Mouse (Mus musculus) spleen, adult 2 months (tissue): ENCODE measurements at regions not wholly inside any gene's neighbourhood (a gene's known extent, or its start where the extent isn't known, plus 50 kb on each side); places are given as distances from the start of the nearest gene placed in this dataset.

Source experiments
- DNase-seq, 2 experiments: peaks; one replicate each; pipeline versions ENCODE4 v3.0.0 to v3.0.0-alpha.2; 2012 to 2021; ENCODE audit warnings: low spot score in 2 of 2, low read depth in 1 of 2
- H3K27ac ChIP-seq: fragments of 200-500 bp; 2 replicates; pipeline ENCODE4 v1.5.1; 2012; ENCODE audit warnings: low read length, inconsistent platforms; ENCODE audit not compliant: insufficient read depth
- H3K27me3 ChIP-seq: fragments of 200-500 bp; 2 replicates; pipeline ENCODE4 v1.6.1; 2012; ENCODE audit warnings: mild to moderate bottlenecking, moderate library complexity, low read length, inconsistent platforms; ENCODE audit not compliant: control insufficient read depth, insufficient read depth
- H3K36me3 ChIP-seq: fragments of 200-500 bp; 2 replicates; pipeline ENCODE4 v1.6.1; 2012; ENCODE audit warnings: mild to moderate bottlenecking, low read length, inconsistent platforms; ENCODE audit not compliant: control insufficient read depth, insufficient read depth
- H3K4me1 ChIP-seq: fragments of 200-500 bp; 2 replicates; pipeline ENCODE4 v1.6.1; 2011; ENCODE audit warnings: inconsistent platforms; ENCODE audit not compliant: control insufficient read depth, insufficient read depth, insufficient read length
- H3K4me3 ChIP-seq: fragments of 200-500 bp; 2 replicates; pipeline ENCODE4 v1.5.1; 2011; ENCODE audit warnings: mild to moderate bottlenecking, inconsistent platforms; ENCODE audit not compliant: insufficient read depth, insufficient read length; ENCODE audit errors: extremely low read depth
- CTCF ChIP-seq: fragments of 200-500 bp; IDR thresholded peaks from 2 replicates; pipeline ENCODE4 v1.5.1; 2011; ENCODE audit warnings: mild to moderate bottlenecking, inconsistent platforms; ENCODE audit not compliant: insufficient read depth, insufficient read length, insufficient replicate concordance; ENCODE audit errors: extremely low read depth
- POLR2A ChIP-seq: fragments of 200-500 bp; IDR thresholded peaks from 2 replicates; pipeline ENCODE4 v1.6.1; 2011; ENCODE audit warnings: low read depth, low read length, inconsistent platforms
- WGBS: fragments of 180-500 bp; shearing (Covaris S2); methylation state at CpG from one replicate; pipeline ENCODE4 v1.1.7; 2018; 5-methylcytosine and 5-hydroxymethylcytosine counted together

DNA sequence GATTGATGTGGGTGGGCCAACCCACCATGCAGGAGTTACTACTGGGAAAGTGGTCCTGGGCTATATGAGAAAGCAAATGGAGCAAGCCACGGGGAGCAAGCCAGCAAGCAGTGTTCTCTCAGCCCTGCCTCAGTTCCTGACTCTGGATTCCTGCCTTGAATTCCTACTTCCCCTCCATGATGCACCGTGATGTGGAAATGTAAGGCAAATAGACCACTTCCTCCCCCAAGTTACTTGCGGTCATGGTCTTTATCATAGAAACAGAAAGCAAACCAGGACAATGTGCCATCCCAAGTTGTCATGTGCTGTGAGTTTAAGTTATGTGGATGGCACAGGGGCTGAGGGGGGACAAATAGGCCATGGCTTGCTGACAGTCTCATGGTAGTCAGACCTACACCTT is 139.5 kb downstream of the Snx10 start:
- TF ChIP-seq CTCF (no peak), POLR2A (no peak)
- Histone ChIP-seq H3K27ac (no peak overlapping the region), H3K4me1 (no peaks in the 10 kb centered on the region), H3K36me3 (no peaks in the 10 kb centered on the region), H3K4me3 (no peak overlapping the region), H3K27me3 (no peaks in the 10 kb centered on the region)
- 79% methylated on average over 3 of the region's 3 CpGs for WGBS
- DNase-seq: no peak

DNA sequence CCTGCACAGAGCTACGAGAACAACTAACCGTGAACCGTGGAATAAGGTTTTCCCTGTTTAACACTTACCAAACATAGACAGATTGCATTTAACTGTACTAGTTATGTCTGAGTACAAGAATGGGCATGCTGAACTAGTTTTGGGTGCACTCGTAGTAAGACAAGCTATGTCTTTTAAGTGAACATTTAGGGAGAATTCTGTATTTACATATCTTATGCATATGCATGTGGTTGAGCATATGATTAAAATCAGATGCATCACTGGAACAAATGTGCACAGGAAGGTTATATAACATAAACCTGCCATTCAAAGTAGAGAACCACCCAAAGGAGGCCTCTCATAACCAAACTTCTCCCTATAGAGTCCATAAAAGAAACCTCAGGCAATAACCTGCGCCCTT is 140.3 kb downstream of the Snx10 start:
- TF ChIP-seq CTCF: no peak
- no peak for TF ChIP-seq POLR2A
- DNase-seq: no peak
- H3K4me1 ChIP-seq: no peaks in the 10 kb centered on the region
- no peaks in the 10 kb centered on the region for H3K27me3 ChIP-seq
- H3K4me3 ChIP-seq: no peak overlapping the region
- H3K27ac ChIP-seq: no peak overlapping the region
- 91% methylated on average over 5 of the region's 5 CpGs for WGBS
- no peaks in the 10 kb centered on the region for H3K36me3 ChIP-seq

DNA sequence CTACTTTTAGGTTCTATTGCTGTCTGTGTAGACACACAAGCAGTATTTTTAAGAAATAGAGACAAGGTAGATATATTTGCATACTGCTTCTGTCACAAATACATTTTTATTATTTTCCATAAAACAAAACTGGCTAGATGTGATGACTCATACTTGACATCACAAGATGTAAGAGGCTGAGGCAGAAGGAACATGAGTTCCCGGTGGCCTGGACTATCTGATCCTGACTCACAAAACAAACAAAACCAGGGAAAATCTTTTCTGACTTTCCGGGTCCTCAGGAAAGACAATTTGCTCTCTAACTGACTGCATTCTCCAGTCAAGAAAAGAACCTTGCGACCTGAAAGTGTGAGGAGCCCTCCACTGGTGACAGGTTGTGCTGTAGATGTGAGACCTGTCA is 143.3 kb downstream of the Snx10 start:
- H3K36me3 ChIP-seq: no peaks in the 10 kb centered on the region
- DNase-seq: no peak
- TF ChIP-seq CTCF: no peak
- no peaks in the 10 kb centered on the region for H3K27me3 ChIP-seq
- WGBS: 86% methylated on average over 3 of the region's 3 CpGs
- H3K4me1 ChIP-seq: no peaks in the 10 kb centered on the region
- H3K4me3 ChIP-seq: no peak overlapping the region
- H3K27ac ChIP-seq: no peak overlapping the region

DNA sequence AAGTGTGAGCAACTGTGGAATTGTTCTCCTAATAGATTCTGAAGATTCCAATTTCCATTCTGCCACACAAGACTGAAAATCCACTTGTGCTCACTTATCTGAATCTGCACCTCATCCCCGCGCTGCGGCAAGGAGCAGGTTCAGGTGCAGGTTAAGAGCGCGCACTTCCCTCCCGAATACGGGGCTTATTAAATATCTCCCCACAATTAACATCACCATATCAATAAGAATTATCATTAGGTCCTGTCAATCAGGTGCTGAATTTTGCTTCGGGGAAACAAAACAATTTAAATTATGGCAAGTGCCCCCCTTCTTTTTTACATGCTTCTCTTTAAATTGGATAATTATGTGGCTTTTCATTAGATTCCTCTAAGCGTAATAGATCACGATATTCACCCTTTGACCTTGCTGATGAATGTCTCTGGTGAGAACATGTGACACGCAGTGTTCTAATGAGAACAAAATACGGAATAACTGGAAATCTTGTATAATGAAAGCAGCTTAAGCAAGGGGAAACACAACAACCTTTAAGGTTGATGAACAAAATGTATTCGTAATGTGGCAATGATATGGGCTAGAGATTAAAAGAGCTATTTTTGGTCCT is 151.7 kb downstream of the Snx10 start:
- WGBS: 93% methylated on average over 13 of the region's 13 CpGs

DNA sequence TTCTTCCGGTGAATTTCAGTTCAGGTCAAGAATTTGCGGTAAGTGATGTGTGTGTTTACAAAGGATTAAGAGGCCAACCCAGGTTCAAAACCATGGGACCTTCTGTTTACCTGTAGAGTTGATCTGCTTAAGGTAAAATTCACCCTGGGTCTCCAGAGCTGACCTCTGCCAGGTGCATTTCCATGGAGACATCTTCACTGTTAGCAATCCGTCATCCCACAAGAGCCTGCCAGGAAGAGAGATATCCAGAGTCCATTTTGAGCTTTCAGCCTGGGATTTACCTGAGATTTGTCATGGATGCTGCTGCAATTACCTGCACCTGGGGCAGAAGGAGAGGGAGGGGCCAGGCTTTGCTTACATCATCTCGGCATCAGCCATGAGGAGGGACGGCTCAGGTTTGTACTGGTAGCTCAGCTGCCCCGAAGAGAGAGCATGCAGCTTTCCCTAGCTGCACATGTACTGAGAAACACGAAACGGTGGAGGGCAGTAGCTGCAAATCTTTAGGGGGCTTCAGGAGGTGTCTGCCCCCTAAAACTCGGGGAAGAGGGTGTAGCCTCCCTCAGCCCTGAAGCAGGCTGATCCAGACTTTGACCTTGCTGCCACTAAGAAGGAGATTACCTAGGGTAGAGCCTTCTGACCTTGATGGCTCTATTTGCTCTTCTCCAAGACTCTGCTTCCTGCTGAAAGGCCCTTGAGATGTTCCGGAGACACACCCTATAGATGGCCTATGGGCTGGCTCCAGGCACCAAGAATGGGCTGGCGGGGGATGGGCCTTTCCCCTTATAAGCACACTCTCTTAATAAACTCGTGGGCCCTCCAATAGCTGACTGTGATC is 153.7 kb downstream of the Snx10 start:
- Histone ChIP-seq H3K4me3 (no peak overlapping the region), H3K27me3 (no peaks in the 10 kb centered on the region), H3K4me1 (no peaks in the 10 kb centered on the region), H3K27ac (no peak overlapping the region), H3K36me3 (no peaks in the 10 kb centered on the region)
- no peak for DNase-seq
- TF ChIP-seq POLR2A (no peak), CTCF (no peak)
- WGBS: 88% methylated on average over 12 of the region's 12 CpGs

More for the DNA sequence above, 151.7 kb downstream of the Snx10 start:
- no peaks in the 10 kb centered on the region for H3K4me1 ChIP-seq
- no peaks in the 10 kb centered on the region for H3K36me3 ChIP-seq
- H3K27me3 ChIP-seq: no peaks in the 10 kb centered on the region
- TF ChIP-seq POLR2A (no peak), CTCF (no peak)
- H3K27ac ChIP-seq: no peak overlapping the region
- no peak for DNase-seq
- no peak overlapping the region for H3K4me3 ChIP-seq

DNA sequence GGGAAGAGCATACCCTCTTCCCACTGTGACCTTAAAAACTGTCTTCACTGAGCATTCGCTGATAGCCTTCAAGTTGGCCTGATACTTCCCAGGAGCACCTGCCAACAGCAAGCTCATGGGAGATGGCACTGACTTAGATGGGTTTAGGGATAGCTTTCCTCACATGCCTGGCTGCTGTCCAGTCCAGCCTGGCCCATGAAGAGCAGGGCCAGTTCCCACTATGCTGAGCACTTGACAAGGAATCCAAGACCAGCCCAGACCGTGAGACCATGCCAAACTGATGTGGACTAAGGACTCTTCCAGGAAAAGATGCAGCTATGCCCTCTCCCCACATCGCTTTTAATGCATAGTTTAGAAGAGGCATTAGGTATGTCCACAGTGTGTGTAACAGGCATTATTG is 155.0 kb downstream of the Snx10 start:
- no peaks in the 10 kb centered on the region for H3K27me3 ChIP-seq
- no peaks in the 10 kb centered on the region for H3K4me1 ChIP-seq
- TF ChIP-seq POLR2A (no peak), CTCF (no peak)
- H3K4me3 ChIP-seq: no peak overlapping the region
- H3K36me3 ChIP-seq: no peaks in the 10 kb centered on the region
- DNase-seq: no peak
- H3K27ac ChIP-seq: no peak overlapping the region
- 93% methylated on average over 3 of the region's 3 CpGs for WGBS
